In the genomic region with DNA sequence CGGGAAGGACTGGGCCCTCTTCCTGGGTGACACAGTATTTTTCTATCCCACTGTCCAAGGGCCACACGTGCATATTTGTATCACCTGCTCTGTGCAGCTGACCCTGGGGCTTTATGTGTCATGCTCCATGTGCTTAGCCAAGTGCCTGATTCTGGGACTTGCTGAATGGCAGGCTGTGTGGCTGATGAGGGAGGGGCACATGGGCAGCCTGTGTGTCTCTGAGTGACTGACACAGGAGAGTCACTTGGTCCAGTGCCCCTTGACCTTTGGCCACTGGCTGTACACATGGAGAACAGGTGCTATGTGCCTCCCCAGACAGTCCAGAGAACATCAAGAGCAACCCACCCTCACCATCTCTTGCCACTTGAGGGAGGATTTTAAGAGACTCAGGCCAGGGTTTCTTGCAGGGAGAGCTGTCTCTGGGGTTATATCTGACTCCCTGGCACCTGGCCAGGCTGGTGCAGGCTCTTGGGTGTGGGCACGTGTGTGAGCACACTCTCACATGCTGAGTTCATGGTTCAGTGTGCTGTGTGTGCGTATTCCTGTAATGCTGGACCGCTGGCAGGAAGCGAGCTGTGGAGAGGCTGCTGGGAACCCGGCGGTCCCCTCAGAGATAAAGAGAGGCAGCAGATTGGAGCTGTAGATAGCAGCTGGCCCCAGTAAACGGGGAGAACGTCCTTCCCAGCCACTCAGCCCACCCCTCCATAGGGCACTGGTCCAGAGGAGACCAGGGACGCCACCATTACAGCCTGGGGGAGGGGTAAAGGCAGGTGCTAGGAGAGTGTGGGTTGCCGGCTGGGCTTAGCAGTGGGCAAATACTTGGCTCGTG, we compare ENCODE assay signal across 8 mouse cellular contexts. TPM values are rescaled to one million over a fixed set of nuclear protein-coding genes. Genes with fewer than 3 reads are reported as not detected.
DNase-seq lines count a peak whose midpoint lies in the region; ATAC-seq and TF ChIP-seq lines count a peak whose summit lies in the region.

No protein-coding gene starts in this region.

- DNase-seq in layer of hippocampus, adult 11-12 months (ENCODE audit: low spot score), result peak; percentile 69
- DNase-seq in layer of hippocampus, adult 18-20 months (ENCODE audit: low spot score in 2 of 2), result no peak
- DNase-seq in kidney, postnatal 36 days, result peak; percentile 42 to 67
- peak; percentile 72 for DNase-seq in lung, postnatal 0 days (ENCODE audit: low spot score)
- DNase-seq in skeletal muscle tissue, adult 2 months (ENCODE audit: low read depth, low spot score), result peak; percentile 70
- no peak for DNase-seq in embryo, embryonic 11 days

- H3K36me3 ChIP-seq in heart, embryonic 16.5 days (ENCODE audit: control insufficient read depth, insufficient read depth), result no peaks in the 10 kb centered on the region
- H3K36me3 ChIP-seq in lung, postnatal 0 days (ENCODE audit: insufficient read depth, low read length), result no peaks in the 10 kb centered on the region

- H3K27me3 ChIP-seq in heart, embryonic 16.5 days (ENCODE audit: control insufficient read depth, insufficient read depth, low read length), result no peaks in the 10 kb centered on the region
- no peaks in the 10 kb centered on the region for H3K27me3 ChIP-seq in lung, postnatal 0 days (replicated peaks; ENCODE audit: insufficient read depth, low read length)

- 10% methylated on average over 13 of the region's 13 CpGs for WGBS in heart, embryonic 16.5 days
- WGBS in lung, postnatal 0 days, result 10% methylated on average over 13 of the region's 13 CpGs

- TF ChIP-seq CTCF in lung, postnatal 0 days (IDR thresholded peaks at IDR 0.05), result no peak

- peak overlapping the region; percentile 57 for H3K4me2 ChIP-seq in heart, embryonic 16.5 days (ENCODE audit: low read depth, low read length)
- peak overlapping the region; percentile 22; the same call in 1 of the 2 replicates for H3K4me2 ChIP-seq in lung, postnatal 0 days (replicated peaks; ENCODE audit: low read depth, low read length)

- H3K9ac ChIP-seq in heart, embryonic 16.5 days (ENCODE audit: low read length), result peak overlapping the region; percentile 65
- no peak overlapping the region for H3K9ac ChIP-seq in lung, postnatal 0 days (replicated peaks; ENCODE audit: low read depth)

- peak overlapping the region; percentile 50 for H3K27ac ChIP-seq in heart, embryonic 16.5 days (ENCODE audit: low read length)
- H3K27ac ChIP-seq in lung, postnatal 0 days (ENCODE audit: low read length), result peak overlapping the region; percentile 43; the same call in 1 of the 2 replicates

- H3K4me3 ChIP-seq in heart, embryonic 16.5 days (ENCODE audit: low read length), result peak overlapping the region; percentile 17
- H3K4me3 ChIP-seq in lung, postnatal 0 days (ENCODE audit: low read depth, low read length), result no peak overlapping the region

- ATAC-seq in activated CD4-positive, CD25-positive, alpha-beta regulatory T cell, adult 4 months, result peak; percentile 93
- ATAC-seq in heart, embryonic 16.5 days (replicated peaks; ENCODE audit: extremely low read depth, insufficient read depth, low FRiP score), result peak; percentile 70
- ATAC-seq in lung, postnatal 0 days, result peak; percentile 27

- H3K9me3 ChIP-seq in heart, embryonic 16.5 days (replicated peaks; ENCODE audit: control insufficient read depth, low read length), result no peaks in the 10 kb centered on the region
- no peaks in the 10 kb centered on the region for H3K9me3 ChIP-seq in lung, postnatal 0 days (ENCODE audit: low read length)

- TF ChIP-seq EP300 in lung, postnatal 0 days (IDR thresholded peaks at IDR 0.05), result peak; percentile 64

- peaks cover 51% of the 10 kb centered on the region for H3K4me1 ChIP-seq in heart, embryonic 16.5 days (ENCODE audit: control insufficient read depth, insufficient read depth, low read length)
- peaks cover 34% of the 10 kb centered on the region; the same call in 1 of the 2 replicates for H3K4me1 ChIP-seq in lung, postnatal 0 days (ENCODE audit: insufficient read depth, low read depth, low read length)

RNA-seq across cellular contexts. Expression of a gene that starts 4.8 kb away (rescaled TPM):
- total RNA-seq in layer of hippocampus, adult 18-20 months (2021), result 1 to 10 TPM; 2.8 to 3.0 TPM
- 10 to 100 TPM; 12.8 to 17.7 TPM for polyA plus RNA-seq in activated CD4-positive, CD25-positive, alpha-beta regulatory T cell, adult 4 months (2017; shearing (Covaris generic))
- polyA plus RNA-seq in heart, embryonic 16.5 days (2015; fragmentation: Nextera tagmentation; extraction: Ambion mirVana), result 6.5 and 7.4 TPM in 2 replicates
- polyA plus RNA-seq in lung, postnatal 0 days (2015; fragmentation: Nextera tagmentation; extraction: Ambion mirVana), result 6.3 and 8.4 TPM in 2 replicates

RNA-seq across cellular contexts. Expression of a gene that starts 17.6 kb away (rescaled TPM):
- not detected for total RNA-seq in layer of hippocampus, adult 18-20 months (2021)
- not detected for polyA plus RNA-seq in activated CD4-positive, CD25-positive, alpha-beta regulatory T cell, adult 4 months (2017; shearing (Covaris generic))
- polyA plus RNA-seq in heart, embryonic 16.5 days (2015; fragmentation: Nextera tagmentation; extraction: Ambion mirVana), result not detected in 2 replicates
- not detected in 2 replicates for polyA plus RNA-seq in lung, postnatal 0 days (2015; fragmentation: Nextera tagmentation; extraction: Ambion mirVana)

RNA-seq across cellular contexts. Expression of a gene that starts 29.1 kb away (rescaled TPM):
- 1 to 10 TPM in 1 of 2 experiments, under 1 TPM in 1; 0.82 to 1.1 TPM for total RNA-seq in layer of hippocampus, adult 18-20 months (2021)
- polyA plus RNA-seq in activated CD4-positive, CD25-positive, alpha-beta regulatory T cell, adult 4 months (2017; shearing (Covaris generic)), result 100 to 1,000 TPM in 1 of 2 experiments, 10 to 100 TPM in 1; 88.3 to 110 TPM
- 228 and 244 TPM in 2 replicates for polyA plus RNA-seq in heart, embryonic 16.5 days (2015; fragmentation: Nextera tagmentation; extraction: Ambion mirVana)
- 15.0 and 26.2 TPM in 2 replicates for polyA plus RNA-seq in lung, postnatal 0 days (2015; fragmentation: Nextera tagmentation; extraction: Ambion mirVana)

RNA-seq across cellular contexts. Expression of a gene that starts 52.2 kb away (rescaled TPM):
- under 1 TPM; 0.43 to 0.50 TPM for total RNA-seq in layer of hippocampus, adult 18-20 months (2021)
- polyA plus RNA-seq in activated CD4-positive, CD25-positive, alpha-beta regulatory T cell, adult 4 months (2017; shearing (Covaris generic)), result 10 to 100 TPM; 52.4 to 88.7 TPM
- 108 and 114 TPM in 2 replicates for polyA plus RNA-seq in heart, embryonic 16.5 days (2015; fragmentation: Nextera tagmentation; extraction: Ambion mirVana)
- polyA plus RNA-seq in lung, postnatal 0 days (2015; fragmentation: Nextera tagmentation; extraction: Ambion mirVana), result 12.4 and 16.0 TPM in 2 replicates

RNA-seq across cellular contexts. Expression of a gene that starts 52.4 kb away (rescaled TPM):
- 1 to 10 TPM; 3.3 to 7.3 TPM for total RNA-seq in layer of hippocampus, adult 18-20 months (2021)
- polyA plus RNA-seq in activated CD4-positive, CD25-positive, alpha-beta regulatory T cell, adult 4 months (2017; shearing (Covaris generic)), result 10 to 100 TPM; 23.5 to 24.7 TPM
- 17.5 and 20.8 TPM in 2 replicates for polyA plus RNA-seq in heart, embryonic 16.5 days (2015; fragmentation: Nextera tagmentation; extraction: Ambion mirVana)
- 2.4 and 2.9 TPM in 2 replicates for polyA plus RNA-seq in lung, postnatal 0 days (2015; fragmentation: Nextera tagmentation; extraction: Ambion mirVana)

Comparison
In these comparisons a context has a peak if more than half of its experiments do, and no peak if none do; other contexts are left out.
1. DNase-seq: peak in layer of hippocampus, adult 11-12 months (single experiment), kidney, postnatal 36 days (2 of 2), lung, postnatal 0 days (single experiment) and skeletal muscle tissue, adult 2 months (single experiment); none in layer of hippocampus, adult 18-20 months (0 of 2) and embryo, embryonic 11 days (single experiment).
2. ATAC-seq: peak in every context shown above with its lines; median percentile 93 in activated CD4-positive, CD25-positive, alpha-beta regulatory T cell, adult 4 months; 70 in heart, embryonic 16.5 days; 27 in lung, postnatal 0 days.